Mouse (Mus musculus): Measurements from ENCODE around the gene Tdo2. TPM values are rescaled to one million over a fixed set of nuclear protein-coding genes. Genes with fewer than 3 reads are reported as not detected.

Gene Tdo2
- polyA plus RNA-seq, 1 experiment from 2014 or later, result 0.10 TPM

DNA sequence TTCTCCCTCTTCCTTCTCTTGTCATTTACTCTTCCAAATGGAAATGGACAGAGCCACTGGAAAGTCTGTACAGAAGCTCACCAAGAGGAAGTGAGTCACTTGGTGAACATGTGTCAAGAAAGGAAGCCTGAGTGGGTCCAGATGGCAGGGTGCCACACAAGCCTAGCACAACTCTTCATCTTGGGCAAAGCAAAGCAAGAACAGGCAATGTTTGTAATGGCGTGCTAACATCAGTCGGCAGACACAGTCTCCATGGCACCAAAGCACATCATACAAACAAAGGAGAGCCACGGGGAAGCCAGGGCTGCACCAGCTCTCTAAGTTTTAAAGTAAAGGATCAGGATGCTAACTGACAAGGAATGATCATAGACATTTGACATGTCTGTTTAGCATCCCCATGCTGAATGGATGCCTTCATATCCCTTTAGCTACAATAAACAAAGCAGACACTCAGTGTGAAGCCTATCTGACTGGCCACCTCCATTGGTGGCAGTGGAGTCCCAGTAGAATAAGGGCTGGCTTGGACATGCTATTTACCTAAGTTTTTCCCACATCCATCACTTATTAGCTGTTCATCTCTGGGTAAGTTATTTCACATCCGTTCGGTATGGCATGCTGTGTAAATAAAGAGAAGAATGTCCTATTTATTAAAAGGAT lies 59.8 kb downstream of the Tdo2 start:
- no peak overlapping the region for H3K27ac ChIP-seq
- no peak overlapping the region for H3K9ac ChIP-seq
- no peak overlapping the region for H3K4me2 ChIP-seq
- no peaks in the 10 kb centered on the region for H3K36me3 ChIP-seq (replicated peaks)
- WGBS, result 82% methylated on average over 5 of the region's 5 CpGs
- no peaks in the 10 kb centered on the region for H3K9me3 ChIP-seq
- no peak for ATAC-seq (ENCODE audit: low FRiP score)
- peaks cover 4% of the 10 kb centered on the region; the same call in 1 of the 2 replicates for H3K4me1 ChIP-seq
- H3K27me3 ChIP-seq, result no peaks in the 10 kb centered on the region
- H3K4me3 ChIP-seq (replicated peaks), result no peak overlapping the region

DNA sequence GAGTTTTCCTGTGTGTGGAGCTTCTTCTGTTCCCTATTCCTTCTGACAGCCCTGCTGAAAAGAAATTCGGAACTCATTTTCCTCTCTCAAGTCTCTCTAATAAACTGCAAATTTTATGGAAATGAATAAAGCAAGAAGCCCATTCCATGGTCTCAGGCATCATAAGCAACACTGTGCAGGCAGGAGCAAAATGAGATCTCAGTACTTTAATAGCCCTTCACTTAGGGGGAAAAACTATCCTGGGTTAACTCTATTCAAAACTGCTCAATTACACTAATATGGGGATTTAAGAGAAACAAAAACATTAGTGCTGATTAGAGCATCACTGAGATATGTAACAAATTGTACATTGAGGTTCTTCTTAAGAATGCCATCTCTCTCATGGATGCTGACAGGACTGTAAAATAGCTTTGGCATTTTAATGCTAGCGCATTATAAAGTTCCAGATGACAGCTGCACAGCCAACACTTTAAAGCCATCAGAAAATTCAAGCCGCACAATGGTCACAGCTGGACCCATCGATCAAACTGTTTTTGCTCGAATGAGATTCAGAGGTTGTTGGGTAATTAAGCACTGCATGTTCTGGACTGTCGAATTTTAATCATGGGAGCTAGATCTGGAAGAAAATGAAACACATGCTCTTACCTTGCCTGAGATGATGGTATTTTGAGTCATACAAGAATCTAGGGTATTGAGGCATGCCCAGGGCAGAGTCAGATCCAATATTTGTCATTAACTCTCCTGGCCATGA lies 65.5 kb downstream of the Tdo2 start:
- WGBS, result 32% methylated on average over 6 of the region's 6 CpGs
- H3K27me3 ChIP-seq, result no peaks in the 10 kb centered on the region
- H3K27ac ChIP-seq, result 0 out of 2 replicates have a peak overlapping the region, but pooled peaks have one; percentile 21
- H3K4me1 ChIP-seq, result peaks cover 7% of the 10 kb centered on the region; the same call in 1 of the 2 replicates
- no peaks in the 10 kb centered on the region for H3K9me3 ChIP-seq
- H3K4me3 ChIP-seq (replicated peaks), result no peak overlapping the region
- H3K36me3 ChIP-seq (replicated peaks), result no peaks in the 10 kb centered on the region
- H3K9ac ChIP-seq, result no peak overlapping the region
- no peak overlapping the region for H3K4me2 ChIP-seq
- ATAC-seq (ENCODE audit: low FRiP score), result peak; percentile 86

Other genes with a start within 250 kb of the Tdo2 start
- 7.1 and 7.5 TPM in 2 replicates for gene Ctso, start 43.6 kb downstream of the Tdo2 start, polyA plus RNA-seq (2016; fragmentation: Nextera tagmentation; extraction: Ambion mirVana)
- gene Asic5, start 6.1 kb upstream of the Tdo2 start, polyA plus RNA-seq (2016; fragmentation: Nextera tagmentation; extraction: Ambion mirVana), result not detected in 2 replicates
- gene Gucy1b1, start 98.5 kb upstream of the Tdo2 start, polyA plus RNA-seq (2016; fragmentation: Nextera tagmentation; extraction: Ambion mirVana), result 12.1 and 12.6 TPM in 2 replicates
- 4.9 and 6.6 TPM in 2 replicates for gene Gucy1a1, start 169.6 kb upstream of the Tdo2 start, polyA plus RNA-seq (2016; fragmentation: Nextera tagmentation; extraction: Ambion mirVana)

Data from forebrain, embryonic 12.5 days (tissue).